Mouse (Mus musculus): ENCODE measurements around the gene Vmn2r18.

Vmn2r18 gene

DNA sequence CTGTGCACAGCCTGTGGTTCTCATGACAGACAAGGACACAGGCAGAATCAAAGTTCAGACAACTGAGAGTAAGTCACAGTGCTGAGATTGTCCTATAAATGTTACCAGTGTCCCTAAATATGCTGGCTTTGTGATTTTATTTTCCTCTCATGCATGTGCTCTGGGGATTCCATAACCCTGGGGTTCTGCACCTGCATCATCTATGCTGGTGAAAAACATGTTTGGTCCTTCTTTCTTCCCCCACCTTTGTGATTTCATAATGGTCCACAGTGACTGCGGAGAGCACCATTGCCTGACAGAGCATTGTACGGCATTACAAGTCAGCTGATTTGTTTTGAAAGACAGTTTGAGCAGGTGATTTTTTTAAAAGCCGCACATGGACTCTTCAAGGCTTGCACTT is at the start of gene Vmn2r18:
Gene Vmn2r18, minus strand, starts transcription at position 101 of the 400 bp plus-strand sequence.
- no peak for DNase-seq (ENCODE audit: low read depth, low spot score)

DNA sequence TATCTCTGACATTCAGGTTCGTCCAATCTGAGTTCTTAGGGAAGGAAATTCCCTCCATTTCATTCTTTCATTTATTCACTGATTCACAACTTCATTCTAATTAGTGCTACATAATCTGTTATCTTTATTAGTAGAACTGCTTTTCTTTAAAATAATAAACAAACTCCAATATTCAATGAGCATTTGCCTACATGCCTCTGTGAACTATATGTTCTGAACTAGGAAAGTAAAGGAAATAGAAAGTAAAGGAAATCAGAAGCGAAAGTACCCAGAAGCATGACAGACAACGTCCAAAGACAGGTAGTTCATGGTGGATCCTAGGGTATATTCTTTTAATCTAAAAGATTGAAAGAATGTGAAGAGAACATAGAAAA is 45.6 kb upstream of the Vmn2r18 start:
- DNase-seq (ENCODE audit: low read depth, low spot score) = no peak

DNA sequence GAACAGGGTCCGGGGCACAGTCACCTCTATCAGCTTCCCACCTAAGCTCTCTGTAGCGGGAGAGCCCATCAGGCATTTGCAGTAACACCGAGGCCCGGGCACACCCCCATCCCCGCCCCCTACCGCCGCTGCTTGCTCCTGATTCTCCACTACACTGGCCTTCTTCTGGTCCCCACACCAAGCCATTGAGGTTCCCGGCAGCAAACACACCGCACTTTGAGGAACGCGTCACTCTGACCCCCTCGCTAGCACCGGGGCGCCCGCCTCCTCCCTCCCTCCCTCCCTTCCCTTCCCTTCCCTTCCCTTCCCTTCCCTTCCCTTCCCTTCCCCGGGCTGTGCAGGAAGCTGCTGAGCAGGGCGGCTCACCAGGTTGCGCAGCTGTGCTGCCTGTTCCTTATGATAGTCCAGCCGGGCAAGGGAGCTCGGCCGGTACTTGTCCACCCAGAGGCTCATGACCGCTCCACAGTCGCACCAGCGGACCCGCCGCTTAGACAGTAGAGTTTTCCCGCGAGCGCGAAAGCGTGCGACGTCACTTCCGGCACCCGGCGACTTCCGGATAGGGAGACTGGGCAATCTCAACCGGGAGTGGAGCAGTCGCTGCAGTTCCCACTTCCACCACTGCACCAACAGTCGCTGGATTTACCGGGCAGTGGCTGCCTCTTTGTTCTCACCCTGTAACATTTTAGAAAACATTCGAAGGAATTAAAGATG is 45.0 kb upstream of the Vmn2r18 start, which contains the start of gene Rfc3:
Gene Rfc3, minus strand, starts transcription at position 543 of the 711 bp plus-strand sequence.
- peak; percentile 96 for DNase-seq (ENCODE audit: low read depth, low spot score)

DNA sequence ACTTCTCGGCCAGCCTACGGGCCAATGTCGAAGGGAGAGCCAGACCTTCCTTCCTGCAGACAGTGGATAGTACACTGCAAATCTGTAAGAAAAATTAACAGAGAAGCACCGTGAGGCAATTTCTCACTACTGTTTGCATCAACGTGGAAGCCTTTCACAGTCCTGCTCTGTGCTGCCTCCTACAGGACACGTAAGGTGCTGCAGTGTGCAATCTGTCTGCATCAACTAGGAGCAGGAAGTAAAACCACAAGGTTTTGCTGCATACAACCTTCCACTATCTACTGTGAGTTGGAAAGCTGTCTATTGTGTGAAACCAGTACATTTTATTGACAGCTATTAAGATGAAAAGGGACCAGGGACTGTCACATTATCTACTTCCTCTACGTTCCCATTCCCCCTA is 39.0 kb upstream of the Vmn2r18 start:
- peak; percentile 78 for DNase-seq (ENCODE audit: low read depth, low spot score)

DNA sequence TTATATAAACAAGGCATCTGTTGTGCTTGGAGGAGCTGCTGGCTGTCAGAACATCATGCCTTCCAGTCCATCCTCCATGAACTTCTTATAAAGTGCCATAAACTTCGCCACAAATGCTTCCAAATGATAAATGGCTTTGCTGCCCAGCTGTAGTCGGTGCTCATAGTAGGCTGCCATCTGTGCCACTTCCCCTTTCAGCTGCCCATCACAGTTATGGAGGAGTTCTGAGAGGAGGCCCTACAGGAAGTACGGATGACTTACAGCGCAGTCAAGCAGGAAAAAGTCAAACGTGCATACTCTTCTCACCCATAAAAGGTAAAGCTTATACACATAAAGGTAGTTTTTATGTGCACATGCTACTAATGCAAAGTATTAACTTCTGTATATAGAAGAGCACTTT is 37.0 kb upstream of the Vmn2r18 start:
- DNase-seq (ENCODE audit: low read depth, low spot score) = no peak

DNA sequence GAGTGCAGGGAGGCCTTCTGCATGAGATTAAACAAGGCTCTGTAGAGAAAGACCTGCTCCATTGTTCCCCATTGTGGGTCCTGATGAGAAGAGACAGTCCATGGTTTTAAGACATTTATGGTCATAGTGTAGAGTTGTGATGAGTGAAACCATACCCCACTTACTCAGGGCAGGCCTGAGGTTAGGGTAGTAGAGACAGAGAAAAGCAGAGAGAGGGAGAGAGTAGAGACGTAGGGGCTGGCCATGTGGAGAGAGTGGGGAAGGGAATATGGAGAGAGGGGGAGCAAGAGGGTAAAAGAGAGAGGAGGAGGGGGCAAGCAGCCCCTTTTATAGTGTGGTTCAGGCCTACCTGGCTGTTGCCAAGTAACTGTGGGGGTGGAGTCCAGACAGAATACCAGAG is 36.3 kb upstream of the Vmn2r18 start:
- DNase-seq (ENCODE audit: low read depth, low spot score) = no peak

DNA sequence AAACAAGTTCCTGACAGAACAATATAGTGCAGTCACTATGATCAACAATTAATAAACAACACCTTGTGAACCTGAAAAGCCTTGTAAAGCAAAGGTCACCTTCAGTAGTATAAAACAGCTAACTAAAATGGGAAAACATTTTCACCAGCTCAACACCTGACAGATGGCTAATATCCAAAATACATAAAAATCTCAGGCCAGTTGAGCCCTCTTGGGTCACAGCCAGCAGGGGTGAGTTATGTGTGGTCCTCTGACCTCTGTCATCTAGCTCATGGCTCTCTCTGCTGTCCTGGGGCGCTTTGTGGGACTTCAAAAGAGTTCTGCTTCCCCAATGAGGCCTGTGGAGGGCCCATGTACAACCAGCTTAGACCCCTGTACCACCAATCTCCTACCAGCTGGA is 4.1 kb downstream of the Vmn2r18 start:
- no peak for DNase-seq (ENCODE audit: low read depth, low spot score)
